Mouse (Mus musculus): ENCODE data around the gene Fbxo17. TPM values are rescaled to one million over a fixed set of nuclear protein-coding genes. Genes with fewer than 3 reads are reported as not detected.

The Fbxo17 gene
- polyA plus RNA-seq, 1 experiment, result 5.9 TPM

DNA sequence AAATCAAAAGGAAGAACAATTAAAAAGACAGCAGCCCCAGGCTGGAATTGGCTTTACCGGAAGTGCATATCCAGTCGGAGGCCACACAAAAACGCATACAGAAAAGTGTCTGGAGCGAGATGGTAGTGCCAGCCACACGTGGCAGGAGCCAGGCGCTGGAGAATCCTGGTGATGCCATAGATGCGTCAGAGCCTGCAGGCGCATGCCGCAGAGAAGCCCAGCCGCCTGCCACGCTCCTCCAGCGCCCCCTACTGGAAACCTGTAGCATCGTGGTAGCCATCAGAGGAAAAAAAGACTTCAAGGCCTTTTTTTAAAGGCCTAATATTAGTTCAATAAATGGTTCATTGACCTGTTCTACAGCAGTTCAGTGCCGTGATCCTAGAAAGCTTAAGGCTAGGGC lies 10.0 kb downstream of the Fbxo17 start:
- Histone ChIP-seq H3K27me3 (ENCODE audit: control insufficient read depth, insufficient read depth, low read length) (no peaks in the 10 kb centered on the region), H3K4me1 (ENCODE audit: control insufficient read depth, insufficient read depth, insufficient read length) (no peaks in the 10 kb centered on the region), H3K36me3 (ENCODE audit: control insufficient read depth, insufficient read depth, low read length) (no peaks in the 10 kb centered on the region), H3K4me3 (ENCODE audit: extremely low read depth, insufficient read depth, insufficient read length) (no peak overlapping the region), H3K27ac (ENCODE audit: insufficient read depth, low read length) (no peak overlapping the region)
- WGBS, result 17% methylated on average over 14 of the region's 14 CpGs
- TF ChIP-seq CTCF (IDR thresholded peaks at IDR 0.05; ENCODE audit: extremely low read depth, insufficient read depth, insufficient read length, insufficient replicate concordance) (peak; percentile 82; the same call in 1 of the 2 replicates), POLR2A (IDR thresholded peaks at IDR 0.05; ENCODE audit: low read depth, low read length) (no peak)
- peak in 1 of 2 experiments; percentile 52 for DNase-seq (ENCODE audit: low read depth in 1 of 2, low spot score in 2 of 2)

DNA sequence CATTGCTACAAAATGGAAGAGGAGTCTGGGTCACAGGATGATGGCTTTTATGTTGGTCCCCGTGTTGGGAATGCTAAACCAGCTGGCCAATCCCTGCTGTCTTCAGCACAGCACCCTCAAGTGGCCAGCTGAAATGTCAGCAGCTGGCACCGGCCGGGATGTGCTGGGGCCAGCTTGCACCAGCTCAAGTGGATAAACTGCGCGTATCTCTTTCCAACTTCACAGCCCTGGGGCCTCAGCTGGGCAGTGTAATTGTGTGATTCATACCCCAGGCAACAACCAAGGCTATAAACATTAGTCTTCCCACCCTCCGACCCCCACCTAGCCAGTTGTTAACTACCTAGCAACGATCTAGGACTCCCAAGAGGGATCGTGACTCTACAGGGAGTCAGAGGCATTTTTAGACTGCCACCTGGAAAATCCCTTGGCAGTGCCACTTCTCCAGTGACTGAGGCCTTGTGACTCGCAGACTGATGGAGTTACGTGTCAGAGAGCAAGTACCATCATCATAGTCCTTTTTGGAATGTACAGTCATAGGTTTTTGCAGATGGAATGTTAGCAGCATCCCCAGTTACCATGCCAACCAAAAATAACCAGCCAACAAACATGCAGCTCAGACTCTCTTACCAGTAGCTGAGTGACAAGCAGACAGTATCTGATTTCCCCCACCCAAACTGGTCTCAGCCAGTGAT lies 11.2 kb downstream of the Fbxo17 start:
- Histone ChIP-seq H3K27ac (ENCODE audit: insufficient read depth, low read length) (no peak overlapping the region), H3K36me3 (ENCODE audit: control insufficient read depth, insufficient read depth, low read length) (no peaks in the 10 kb centered on the region), H3K4me1 (ENCODE audit: control insufficient read depth, insufficient read depth, insufficient read length) (no peaks in the 10 kb centered on the region; the same call in none of the 2 replicates), H3K27me3 (ENCODE audit: control insufficient read depth, insufficient read depth, low read length) (no peaks in the 10 kb centered on the region), H3K4me3 (ENCODE audit: extremely low read depth, insufficient read depth, insufficient read length) (no peak overlapping the region)
- 79% methylated on average over 10 of the region's 10 CpGs for WGBS
- DNase-seq (ENCODE audit: low read depth in 1 of 2, low spot score in 2 of 2), result no peak
- no peak for TF ChIP-seq POLR2A (IDR thresholded peaks at IDR 0.05; ENCODE audit: low read depth, low read length)
- TF ChIP-seq CTCF (IDR thresholded peaks at IDR 0.05; ENCODE audit: extremely low read depth, insufficient read depth, insufficient read length, insufficient replicate concordance), result no peak

- TF ChIP-seq CTCF (IDR thresholded peaks at IDR 0.05; ENCODE audit: extremely low read depth, insufficient read depth, insufficient read length, insufficient replicate concordance), result no peak
- TF ChIP-seq POLR2A (IDR thresholded peaks at IDR 0.05; ENCODE audit: low read depth, low read length), result no peak
- H3K27me3 ChIP-seq (ENCODE audit: control insufficient read depth, insufficient read depth, low read length), result no peaks in the 10 kb centered on the region
- peak; percentile 35 to 61 for DNase-seq (ENCODE audit: low read depth in 1 of 2, low spot score in 2 of 2)
- H3K4me3 ChIP-seq (ENCODE audit: extremely low read depth, insufficient read depth, insufficient read length), result peak overlapping the region; percentile 37; the same call in 1 of the 2 replicates
- H3K4me1 ChIP-seq (ENCODE audit: control insufficient read depth, insufficient read depth, insufficient read length), result no peaks in the 10 kb centered on the region; the same call in none of the 2 replicates
- H3K36me3 ChIP-seq (ENCODE audit: control insufficient read depth, insufficient read depth, low read length), result no peaks in the 10 kb centered on the region
- H3K27ac ChIP-seq (ENCODE audit: insufficient read depth, low read length), result no peak overlapping the region
- 24% methylated on average over 58 of the region's 58 CpGs for WGBS
These were observed 15.9 kb downstream of the Fbxo17 start for GRCm38 (mm10) chr7:28732341-28733142.

GRCm38 (mm10) chr7:28733211-28733610 lies 16.6 kb downstream of the Fbxo17 start:
- Histone ChIP-seq H3K27me3 (ENCODE audit: control insufficient read depth, insufficient read depth, low read length) (no peaks in the 10 kb centered on the region), H3K4me3 (ENCODE audit: extremely low read depth, insufficient read depth, insufficient read length) (no peak overlapping the region), H3K4me1 (ENCODE audit: control insufficient read depth, insufficient read depth, insufficient read length) (no peaks in the 10 kb centered on the region; the same call in none of the 2 replicates), H3K36me3 (ENCODE audit: control insufficient read depth, insufficient read depth, low read length) (no peaks in the 10 kb centered on the region), H3K27ac (ENCODE audit: insufficient read depth, low read length) (no peak overlapping the region)
- no peak for DNase-seq (ENCODE audit: low read depth in 1 of 2, low spot score in 2 of 2)
- 34% methylated on average over 11 of the region's 11 CpGs for WGBS
- no peak for TF ChIP-seq POLR2A (IDR thresholded peaks at IDR 0.05; ENCODE audit: low read depth, low read length)
- no peak for TF ChIP-seq CTCF (IDR thresholded peaks at IDR 0.05; ENCODE audit: extremely low read depth, insufficient read depth, insufficient read length, insufficient replicate concordance)

GRCm38 (mm10) chr7:28735701-28736100 lies 19.1 kb downstream of the Fbxo17 start:
- WGBS, result 83% methylated on average over 6 of the region's 6 CpGs
- no peak for DNase-seq (ENCODE audit: low read depth in 1 of 2, low spot score in 2 of 2)
- TF ChIP-seq POLR2A (IDR thresholded peaks at IDR 0.05; ENCODE audit: low read depth, low read length) (no peak), CTCF (IDR thresholded peaks at IDR 0.05; ENCODE audit: extremely low read depth, insufficient read depth, insufficient read length, insufficient replicate concordance) (no peak)
- H3K27me3 ChIP-seq (ENCODE audit: control insufficient read depth, insufficient read depth, low read length), result no peaks in the 10 kb centered on the region
- H3K4me3 ChIP-seq (ENCODE audit: extremely low read depth, insufficient read depth, insufficient read length), result no peak overlapping the region
- H3K36me3 ChIP-seq (ENCODE audit: control insufficient read depth, insufficient read depth, low read length), result no peaks in the 10 kb centered on the region
- no peaks in the 10 kb centered on the region; the same call in none of the 2 replicates for H3K4me1 ChIP-seq (ENCODE audit: control insufficient read depth, insufficient read depth, insufficient read length)
- no peak overlapping the region for H3K27ac ChIP-seq (ENCODE audit: insufficient read depth, low read length)

- no peaks in the 10 kb centered on the region for H3K36me3 ChIP-seq (ENCODE audit: control insufficient read depth, insufficient read depth, low read length)
- no peak overlapping the region for H3K4me3 ChIP-seq (ENCODE audit: extremely low read depth, insufficient read depth, insufficient read length)
- H3K27ac ChIP-seq (ENCODE audit: insufficient read depth, low read length), result no peak overlapping the region
- no peak for TF ChIP-seq POLR2A (IDR thresholded peaks at IDR 0.05; ENCODE audit: low read depth, low read length)
- no peak for TF ChIP-seq CTCF (IDR thresholded peaks at IDR 0.05; ENCODE audit: extremely low read depth, insufficient read depth, insufficient read length, insufficient replicate concordance)
- no peaks in the 10 kb centered on the region for H3K27me3 ChIP-seq (ENCODE audit: control insufficient read depth, insufficient read depth, low read length)
- peaks cover 4% of the 10 kb centered on the region for H3K4me1 ChIP-seq (ENCODE audit: control insufficient read depth, insufficient read depth, insufficient read length)
- no peak for DNase-seq (ENCODE audit: low read depth in 1 of 2, low spot score in 2 of 2)
- WGBS, result 96% methylated on average over 21 of the region's 21 CpGs
These were observed 23.2 kb downstream of the Fbxo17 start for GRCm38 (mm10) chr7:28739829-28740228.
